Mouse (Mus musculus): ENCODE measurements around the gene Lrrc20.

GRCm38 (mm10) chr10:61492040-61492439 is 16.4 kb downstream of the Lrrc20 start:
- TF ChIP-seq CTCF (IDR thresholded peaks at IDR 0.05; ENCODE audit: control insufficient read depth, insufficient read depth, low read length) (peak; percentile 97), POLR2A (IDR thresholded peaks at IDR 0.05; ENCODE audit: borderline replicate concordance, control insufficient read depth, low read depth, low read length) (0 out of 2 replicates have a peak, but pooled peaks have one; percentile 18)

Data from bone marrow, adult 2 months (tissue).